Mouse (Mus musculus): ENCODE data around the gene Ttc22.

DNA sequence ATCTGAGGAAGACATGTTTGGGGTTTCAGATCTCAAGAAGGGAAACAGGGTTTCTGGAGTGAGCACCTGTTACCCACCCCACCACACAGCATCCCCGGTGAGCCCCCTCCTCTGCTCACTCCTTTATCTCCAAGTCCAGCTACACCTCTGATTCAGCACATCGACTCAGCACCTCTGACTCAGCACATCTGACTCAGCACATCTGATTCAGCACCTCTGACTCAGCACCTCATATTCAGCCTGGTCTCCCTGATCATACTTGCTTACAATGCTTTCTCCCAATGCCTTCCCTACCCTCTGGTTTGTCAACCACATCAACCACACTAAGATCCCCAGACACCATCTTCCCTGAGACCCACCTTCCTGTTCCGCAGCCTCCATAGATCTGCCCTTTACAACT lies 8.7 kb upstream of the Ttc22 start:
- no peak for TF ChIP-seq CTCF (IDR thresholded peaks at IDR 0.05; ENCODE audit: borderline replicate concordance, insufficient read depth, low read depth, low read length)
- no peak for TF ChIP-seq POLR2A (IDR thresholded peaks at IDR 0.05; ENCODE audit: borderline replicate concordance, insufficient read depth, low read length)
